Mouse (Mus musculus) E14TG2a.4 (cell line): ENCODE results near the gene Pnmal2.

Source experiments
- CTCF ChIP-seq: conservative IDR thresholded peaks from 2 replicates; pipeline ENCODE4 v1.5.1; 2014; ENCODE audit warnings: low read length
- POU5F1 ChIP-seq: IDR thresholded peaks from 2 replicates; pipeline ENCODE4 v1.6.1; 2014; ENCODE audit warnings: low read length, borderline replicate concordance

DNA sequence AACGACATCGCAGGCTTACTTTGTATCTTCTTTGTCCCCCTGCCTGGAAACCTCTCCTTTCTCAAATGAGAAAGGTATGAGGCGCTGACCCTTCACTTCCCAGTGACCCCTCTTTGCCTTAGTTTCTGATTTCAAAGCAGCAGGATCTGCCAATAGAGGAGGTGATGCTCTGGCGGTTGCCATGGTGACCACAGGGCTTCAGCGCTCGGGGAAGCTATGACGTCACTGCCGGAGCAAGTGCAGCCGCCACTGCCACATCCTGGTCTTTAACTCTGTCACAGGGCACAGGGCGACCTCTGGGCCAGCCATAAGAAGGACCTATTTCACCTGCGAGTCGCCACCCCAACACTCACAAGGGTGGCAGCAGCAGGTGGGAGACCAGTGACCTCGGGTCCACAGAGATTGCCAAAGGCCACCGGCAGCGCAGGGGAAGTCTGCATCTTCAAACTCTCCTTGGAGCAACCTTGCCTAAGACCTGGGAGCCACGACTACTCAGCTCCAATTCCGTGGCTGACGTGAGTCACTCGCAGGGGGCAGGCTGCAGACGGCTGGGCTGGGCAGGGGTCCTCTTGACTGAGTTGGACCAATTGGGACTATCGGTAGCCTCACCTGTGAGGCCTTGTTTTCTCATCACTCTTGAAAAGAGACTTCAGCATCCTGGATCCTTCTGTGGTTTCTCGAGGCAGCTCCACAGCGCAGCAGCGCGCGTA is 38.5 kb downstream of the Pnmal2 start, which contains the start of gene Gm42372:
- no peak for TF ChIP-seq CTCF
- no peak for TF ChIP-seq POU5F1
